In genomic region chr5:33142790-33143455, GRCm38 (mm10) we compare ENCODE assay signal across 8 mouse cellular contexts. TPM values are rescaled to one million over a fixed set of nuclear protein-coding genes. Genes with fewer than 3 reads are reported as not detected.
DNase-seq lines count a peak whose midpoint lies in the region; ATAC-seq and TF ChIP-seq lines count a peak whose summit lies in the region.

No protein-coding gene starts in this region.

- ATAC-seq in megakaryocyte progenitor cell, adult 5-6 weeks (replicated peaks; ENCODE audit: poor library complexity), result peak; percentile 64

- peak; percentile 65 for TF ChIP-seq CTCF in gastrocnemius, adult 2 months (IDR thresholded peaks at IDR 0.05)

- H3K4me1 ChIP-seq in forebrain, embryonic 10.5 days, result no peaks in the 10 kb centered on the region

- H3K27me3 ChIP-seq in forebrain, embryonic 10.5 days (ENCODE audit: poor library complexity, severe bottlenecking), result no peaks in the 10 kb centered on the region

- no peaks in the 10 kb centered on the region for H3K36me3 ChIP-seq in forebrain, embryonic 10.5 days (replicated peaks)

- intact Hi-C loops in gastrocnemius, adult 2 months (cut with DNase I), result no loop called here

- peak overlapping the region; percentile 41 for H3K4me3 ChIP-seq in gastrocnemius, adult 2 months
- H3K4me3 ChIP-seq in forebrain, embryonic 10.5 days, result no peak overlapping the region

- H3K27ac ChIP-seq in gastrocnemius, adult 2 months, result no peak overlapping the region
- H3K27ac ChIP-seq in forebrain, embryonic 10.5 days, result no peak overlapping the region

- WGBS in forebrain, embryonic 10.5 days, result 60% methylated on average over 7 of the region's 7 CpGs

- DNase-seq in gastrocnemius, adult 2 months, result no peak
- DNase-seq in gastrocnemius, postnatal 4 days (ENCODE audit: low spot score in 2 of 2), result no peak
- DNase-seq in B cell, adult 2 months, result peak; percentile 22 to 40
- DNase-seq in brain, adult 2 months (ENCODE audit: low read depth, low spot score), result peak; percentile 81
- peak; percentile 11 to 63 for DNase-seq in frontal cortex, postnatal 36 days (ENCODE audit: low spot score in 2 of 2)
- peak; percentile 51 to 67 for DNase-seq in kidney, postnatal 4 days
- DNase-seq in forebrain, embryonic 10.5 days (ENCODE audit: extremely low spot score, low spot score), result no peak

- no peaks in the 10 kb centered on the region for H3K9me3 ChIP-seq in forebrain, embryonic 10.5 days

RNA-seq across cellular contexts. Expression of gene Slc5a1, which starts 38.9 kb away (rescaled TPM):
- total RNA-seq in gastrocnemius, adult 2 months (2021), result not detected
- total RNA-seq in gastrocnemius, postnatal 4 days (2021), result not detected
- not detected in 2 replicates for total RNA-seq in megakaryocyte progenitor cell, adult 5-6 weeks (2015)
- total RNA-seq in megakaryocyte progenitor cell, adult 5-6 weeks (2017), result not detected in 2 replicates
- polyA plus RNA-seq in forebrain, embryonic 10.5 days (2016; fragmentation: Nextera tagmentation; extraction: Ambion mirVana), result 0.04 TPM in 1 of 2 replicates, not detected in the other

Comparison
In these comparisons a context has a peak if more than half of its experiments do, and no peak if none do; other contexts are left out.
1. DNase-seq: peak in B cell, adult 2 months (2 of 2), brain, adult 2 months (single experiment), frontal cortex, postnatal 36 days (2 of 2) and kidney, postnatal 4 days (2 of 2); none in gastrocnemius, adult 2 months (single experiment), gastrocnemius, postnatal 4 days (0 of 2) and forebrain, embryonic 10.5 days (single experiment).